Mouse (Mus musculus) MEL (cell line): ENCODE measurements around the gene Aaed1.

ENCODE experiments used
- CTCF ChIP-seq, 3 experiments: IDR thresholded peaks in 2 of 3; conservative IDR thresholded peaks in 1 of 3; 2 replicates each; pipeline ENCODE4 v1.5.1; 2011 to 2012; ENCODE audit warnings: low read length in 3 of 3, low read depth in 2 of 3, mild to moderate bottlenecking in 2 of 3, improper control_type of control experiment in 1 of 3, inconsistent platforms in 1 of 3, mixed read lengths in 1 of 3, moderate library complexity in 1 of 3; ENCODE audit not compliant: control insufficient read depth in 1 of 3, insufficient read depth in 1 of 3, poor library complexity in 1 of 3, severe bottlenecking in 1 of 3
- E2F4 ChIP-seq: IDR thresholded peaks from 2 replicates; pipeline ENCODE4 v1.6.1; 2011; ENCODE audit warnings: low read depth, low read length, improper control_type of control experiment, borderline replicate concordance
- GATA1 ChIP-seq: IDR thresholded peaks from 2 replicates; pipeline ENCODE4 v1.6.1; 2011; ENCODE audit warnings: low read depth, low read length, improper control_type of control experiment
- MAZ ChIP-seq: IDR thresholded peaks from 2 replicates; pipeline ENCODE4 v1.6.1; 2012; ENCODE audit warnings: low read depth, mild to moderate bottlenecking, inconsistent platforms, low read length, improper control_type of control experiment
- MEF2A ChIP-seq: IDR thresholded peaks from 2 replicates; pipeline ENCODE4 v1.6.1; 2014; ENCODE audit warnings: low read depth, mild to moderate bottlenecking, inconsistent platforms, low read length, improper control_type of control experiment; ENCODE audit not compliant: poor library complexity, insufficient replicate concordance, severe bottlenecking; ENCODE audit errors: extremely low read depth
- MYC ChIP-seq: IDR thresholded peaks from 2 replicates; pipeline ENCODE4 v1.6.1; 2011; ENCODE audit warnings: low read depth, mild to moderate bottlenecking, low read length, improper control_type of control experiment, moderate library complexity
- POLR2A ChIP-seq, 2 experiments: IDR thresholded peaks; 2 replicates each; pipeline ENCODE4 v1.6.1; 2011 to 2012; ENCODE audit warnings: low read length in 2 of 2, mild to moderate bottlenecking in 2 of 2, control low read depth in 1 of 2, improper control_type of control experiment in 1 of 2, low read depth in 1 of 2, moderate library complexity in 1 of 2; ENCODE audit not compliant: control insufficient read depth in 1 of 2, insufficient read depth in 1 of 2, poor library complexity in 1 of 2
- RCOR1 ChIP-seq: IDR thresholded peaks from 2 replicates; pipeline ENCODE4 v1.6.1; 2012; ENCODE audit warnings: low read depth, mild to moderate bottlenecking, inconsistent platforms, low read length, improper control_type of control experiment
- TBP ChIP-seq: IDR thresholded peaks from 2 replicates; pipeline ENCODE4 v1.8.0; 2011; ENCODE audit warnings: low read depth, low read length, improper control_type of control experiment
- TCF12 ChIP-seq: IDR thresholded peaks from 2 replicates; pipeline ENCODE4 v1.6.1; 2014; ENCODE audit warnings: low read depth, mild to moderate bottlenecking, inconsistent platforms, low read length, improper control_type of control experiment, moderate library complexity
- ZC3H11A ChIP-seq: IDR thresholded peaks from 2 replicates; pipeline ENCODE4 v1.6.1; 2012; ENCODE audit warnings: low read depth, mild to moderate bottlenecking, inconsistent platforms, low read length, improper control_type of control experiment

DNA sequence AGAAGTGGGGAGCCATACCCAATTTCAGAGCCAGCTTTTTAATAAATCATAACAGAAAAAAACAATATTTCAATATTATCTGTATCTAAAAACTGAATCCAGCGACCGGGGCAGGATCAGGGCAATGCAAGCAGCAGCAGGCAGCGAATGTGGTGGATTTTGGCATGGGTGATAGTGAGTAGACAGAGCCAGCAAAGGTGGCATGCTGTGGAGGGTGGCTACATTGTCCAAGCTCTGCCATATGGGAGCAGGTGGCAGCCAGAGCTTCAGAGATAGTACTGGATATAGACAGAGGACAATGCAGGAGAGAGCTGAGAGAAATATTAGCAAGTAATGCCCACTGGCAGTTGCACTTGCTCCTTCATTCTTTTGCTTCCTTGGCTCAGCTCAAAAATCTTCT is 47.2 kb upstream of the Aaed1 start:
- TF ChIP-seq POLR2A (IDR thresholded peaks at IDR 0.05; ENCODE audit: control insufficient read depth in 1 of 2, insufficient read depth in 1 of 2, low read depth in 1 of 2, low read length in 2 of 2, poor library complexity in 1 of 2) (no peak), MAZ (no peak), MEF2A (no peak), TCF12 (no peak), MYC (no peak), TBP (no peak), E2F4 (no peak), RCOR1 (no peak), CTCF (IDR thresholded peaks at IDR 0.05 in 2 of 3, conservative IDR thresholded peaks at IDR 0.05 in 1 of 3; ENCODE audit: control insufficient read depth in 1 of 3, insufficient read depth in 1 of 3, low read depth in 2 of 3, low read length in 3 of 3, poor library complexity in 1 of 3, severe bottlenecking in 1 of 3) (no peak), ZC3H11A (no peak), GATA1 (no peak)
